Mouse (Mus musculus) neutrophil, adult 5-6 weeks (primary cell): ENCODE data around the gene Atp6v0c. TPM values are rescaled to one million over a fixed set of nuclear protein-coding genes. Genes with fewer than 3 reads are reported as not detected.

ENCODE experiments used
- ATAC-seq: fragments of 151-379, 151-347 bp; 2 replicates; pipeline ENCODE4 v1.8.0; 2017; ENCODE audit warnings: mild to moderate bottlenecking, moderate TSS enrichment; ENCODE audit not compliant: insufficient number of reproducible peaks, poor library complexity, low FRiP score, severe bottlenecking; ENCODE audit errors: extremely low read depth
- total RNA-seq: library from RNA; stranded (forward); fragments of 200-1000 nt; gene quantifications from 2 replicates; pipeline ENCODE4 v1.2.3, GENCODE M21; 2017

Gene Atp6v0c
- 98.2 and 104 TPM in 2 replicates for total RNA-seq

GRCm38 (mm10) chr17:24169317-24170065 is at the start of gene Atp6v0c:
Gene Atp6v0c (minus strand): TSS chr17:24169702.
- peak; percentile 75 for ATAC-seq

GRCm38 (mm10) chr17:24216836-24217235 is 47.3 kb upstream of the Atp6v0c start:
- no peak for ATAC-seq

GRCm38 (mm10) chr17:24213186-24213585 is 43.7 kb upstream of the Atp6v0c start:
- ATAC-seq, result no peak

- ATAC-seq, result no peak
Observed at GRCm38 (mm10) chr17:24212441-24213018, 43.0 kb upstream of the Atp6v0c start.

- ATAC-seq, result no peak
Observed at GRCm38 (mm10) chr17:24211631-24212440, 42.3 kb upstream of the Atp6v0c start.

GRCm38 (mm10) chr17:24210591-24210990 is 41.1 kb upstream of the Atp6v0c start:
- no peak for ATAC-seq

GRCm38 (mm10) chr17:24209916-24210240 is 40.4 kb upstream of the Atp6v0c start:
- no peak for ATAC-seq

GRCm38 (mm10) chr17:24209043-24209915 is 39.8 kb upstream of the Atp6v0c start, which contains the start of gene Ntn3:
Gene Ntn3 (minus strand): TSS chr17:24209531.
- no peak for ATAC-seq

GRCm38 (mm10) chr17:24208641-24209042 is 39.1 kb upstream of the Atp6v0c start:
- ATAC-seq, result no peak

GRCm38 (mm10) chr17:24207768-24208640 is 38.5 kb upstream of the Atp6v0c start:
- no peak for ATAC-seq

GRCm38 (mm10) chr17:24206451-24207351 is 37.2 kb upstream of the Atp6v0c start:
- no peak for ATAC-seq

- no peak for ATAC-seq
Observed at GRCm38 (mm10) chr17:24205908-24206361, 36.4 kb upstream of the Atp6v0c start.

- no peak; the same call in 1 of the 2 replicates for ATAC-seq
Observed at GRCm38 (mm10) chr17:24205284-24205888, 35.9 kb upstream of the Atp6v0c start, which contains the start of gene Tbc1d24. Gene Tbc1d24 (minus strand): TSS chr17:24205562.

GRCm38 (mm10) chr17:24204846-24205245 is 35.3 kb upstream of the Atp6v0c start:
- no peak for ATAC-seq

GRCm38 (mm10) chr17:24203611-24204534 is 34.4 kb upstream of the Atp6v0c start:
- no peak for ATAC-seq
